Mouse (Mus musculus): Measurements from ENCODE around the gene Zfp746.

GRCm38 (mm10) chr6:48024330-48024993, 61.9 kb downstream of the Zfp746 start:
- TF ChIP-seq POLR2A (IDR thresholded peaks at IDR 0.05; ENCODE audit: low read depth, low read length) (no peak), CTCF (IDR thresholded peaks at IDR 0.05; ENCODE audit: extremely low read depth, insufficient read length, insufficient replicate concordance, low read depth, low read length) (no peak)
